Mouse (Mus musculus) bone marrow, adult 2 months (tissue): ENCODE measurements around the gene Arl14ep.

Source experiments
- CTCF ChIP-seq: fragments of 200-500 bp; IDR thresholded peaks from 2 replicates; pipeline ENCODE4 v1.5.1; 2011; ENCODE audit warnings: low read length, control low read depth; ENCODE audit not compliant: control insufficient read depth, insufficient read depth
- POLR2A ChIP-seq: fragments of 200-500 bp; IDR thresholded peaks from 2 replicates; pipeline ENCODE4 v1.6.1; 2011; ENCODE audit warnings: low read depth, mild to moderate bottlenecking, control low read depth, low read length, borderline replicate concordance; ENCODE audit not compliant: control insufficient read depth

DNA sequence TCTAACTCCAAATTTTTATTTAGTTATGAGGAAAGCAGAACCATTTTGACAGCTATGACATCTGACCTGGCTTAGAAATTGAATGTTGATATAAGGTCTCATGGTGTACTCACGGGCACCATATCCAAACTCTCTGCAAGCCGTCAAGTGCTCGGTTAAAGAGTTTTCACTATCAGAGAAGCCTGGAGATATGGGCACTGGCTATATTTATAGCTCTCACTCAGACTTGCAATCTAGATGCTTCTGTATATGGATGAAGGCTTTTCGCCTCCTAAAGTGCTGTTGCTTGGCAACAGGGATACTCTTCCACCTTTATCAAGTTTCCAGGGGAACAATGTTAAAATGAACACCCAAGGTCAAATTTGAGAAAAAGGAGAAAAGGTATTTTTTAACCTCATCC, 38.1 kb upstream of the Arl14ep start:
- TF ChIP-seq POLR2A (no peak), CTCF (no peak)
